Mouse (Mus musculus): Measurements from ENCODE around the gene Ilk. TPM values are rescaled to one million over a fixed set of nuclear protein-coding genes. Genes with fewer than 3 reads are reported as not detected.
A peak's percentile ranks its signal among the peaks of the same experiment; 100 is the strongest.

The Ilk gene
- polyA plus RNA-seq, 1 experiment from 2014 or later, result 440 TPM

- DNase-seq (ENCODE audit: low spot score) (no peak), ATAC-seq (ENCODE audit: low read depth) (no peak)
- no peak overlapping the region for H3K9ac ChIP-seq (ENCODE audit: low read depth, low read length)
- H3K4me2 ChIP-seq (ENCODE audit: low read depth, low read length), result no peak overlapping the region
- H3K27ac ChIP-seq (replicated peaks; ENCODE audit: low read depth, low read length), result no peak overlapping the region
- peaks cover 15% of the 10 kb centered on the region for H3K4me1 ChIP-seq (ENCODE audit: control insufficient read depth, insufficient read depth, low read length)
- no peaks in the 10 kb centered on the region for H3K9me3 ChIP-seq (ENCODE audit: control insufficient read depth, low read length)
- H3K27me3 ChIP-seq (replicated peaks; ENCODE audit: control insufficient read depth, insufficient read depth, low read length), result no peaks in the 10 kb centered on the region
- 97% methylated on average over 15 of the region's 15 CpGs for WGBS
- H3K36me3 ChIP-seq (ENCODE audit: control insufficient read depth, insufficient read depth, low read length), result peaks cover 52% of the 10 kb centered on the region
- H3K4me3 ChIP-seq (ENCODE audit: low read depth, low read length), result no peak overlapping the region
These were observed 35.9 kb downstream of the Ilk start for GRCm38 (mm10) chr7:105772331-105772730.

- Histone ChIP-seq H3K27ac (replicated peaks; ENCODE audit: low read depth, low read length) (no peak overlapping the region), H3K9ac (ENCODE audit: low read depth, low read length) (no peak overlapping the region), H3K4me1 (ENCODE audit: control insufficient read depth, insufficient read depth, low read length) (peaks cover 16% of the 10 kb centered on the region), H3K4me3 (ENCODE audit: low read depth, low read length) (no peak overlapping the region), H3K4me2 (ENCODE audit: low read depth, low read length) (no peak overlapping the region), H3K27me3 (replicated peaks; ENCODE audit: control insufficient read depth, insufficient read depth, low read length) (no peaks in the 10 kb centered on the region), H3K36me3 (ENCODE audit: control insufficient read depth, insufficient read depth, low read length) (peaks cover 47% of the 10 kb centered on the region), H3K9me3 (ENCODE audit: control insufficient read depth, low read length) (no peaks in the 10 kb centered on the region)
- WGBS, result 87% methylated on average over 5 of the region's 5 CpGs
- peak; percentile 29 for DNase-seq (ENCODE audit: low spot score)
- no peak for ATAC-seq (ENCODE audit: low read depth)
These were observed 36.6 kb downstream of the Ilk start for GRCm38 (mm10) chr7:105773041-105773440.

- H3K9ac ChIP-seq (ENCODE audit: low read depth, low read length), result no peak overlapping the region
- ATAC-seq (ENCODE audit: low read depth) (no peak; the same call in 1 of the 2 replicates), DNase-seq (ENCODE audit: low spot score) (peak; percentile 46)
- H3K36me3 ChIP-seq (ENCODE audit: control insufficient read depth, insufficient read depth, low read length), result peaks cover 41% of the 10 kb centered on the region
- no peaks in the 10 kb centered on the region for H3K9me3 ChIP-seq (ENCODE audit: control insufficient read depth, low read length)
- H3K4me1 ChIP-seq (ENCODE audit: control insufficient read depth, insufficient read depth, low read length), result peaks cover 27% of the 10 kb centered on the region
- no peak overlapping the region for H3K27ac ChIP-seq (replicated peaks; ENCODE audit: low read depth, low read length)
- H3K4me3 ChIP-seq (ENCODE audit: low read depth, low read length), result no peak overlapping the region
- H3K4me2 ChIP-seq (ENCODE audit: low read depth, low read length), result no peak overlapping the region
- 52% methylated on average over 8 of the region's 8 CpGs for WGBS
- no peaks in the 10 kb centered on the region for H3K27me3 ChIP-seq (replicated peaks; ENCODE audit: control insufficient read depth, insufficient read depth, low read length)
These were observed 38.3 kb downstream of the Ilk start for GRCm38 (mm10) chr7:105774661-105775060.

GRCm38 (mm10) chr7:105776026-105776425, 39.6 kb downstream of the Ilk start:
- Histone ChIP-seq H3K4me1 (ENCODE audit: control insufficient read depth, insufficient read depth, low read length) (peaks cover 30% of the 10 kb centered on the region), H3K27ac (replicated peaks; ENCODE audit: low read depth, low read length) (no peak overlapping the region), H3K36me3 (ENCODE audit: control insufficient read depth, insufficient read depth, low read length) (peaks cover 40% of the 10 kb centered on the region), H3K9me3 (ENCODE audit: control insufficient read depth, low read length) (no peaks in the 10 kb centered on the region), H3K4me3 (ENCODE audit: low read depth, low read length) (no peak overlapping the region), H3K4me2 (ENCODE audit: low read depth, low read length) (no peak overlapping the region), H3K9ac (ENCODE audit: low read depth, low read length) (no peak overlapping the region), H3K27me3 (replicated peaks; ENCODE audit: control insufficient read depth, insufficient read depth, low read length) (no peaks in the 10 kb centered on the region)
- ATAC-seq (ENCODE audit: low read depth) (no peak), DNase-seq (ENCODE audit: low spot score) (no peak)
- WGBS, result 71% methylated on average over 2 of the region's 2 CpGs

- peak overlapping the region; percentile 62 for H3K4me2 ChIP-seq (ENCODE audit: low read depth, low read length)
- H3K27me3 ChIP-seq (replicated peaks; ENCODE audit: control insufficient read depth, insufficient read depth, low read length), result no peaks in the 10 kb centered on the region
- peaks cover 38% of the 10 kb centered on the region for H3K36me3 ChIP-seq (ENCODE audit: control insufficient read depth, insufficient read depth, low read length)
- no peak overlapping the region; the same call in 1 of the 2 replicates for H3K9ac ChIP-seq (ENCODE audit: low read depth, low read length)
- H3K4me1 ChIP-seq (ENCODE audit: control insufficient read depth, insufficient read depth, low read length), result peaks cover 30% of the 10 kb centered on the region
- ATAC-seq (ENCODE audit: low read depth) (no peak), DNase-seq (ENCODE audit: low spot score) (no peak)
- H3K4me3 ChIP-seq (ENCODE audit: low read depth, low read length), result peak overlapping the region; percentile 35
- peak overlapping the region; percentile 95 for H3K27ac ChIP-seq (replicated peaks; ENCODE audit: low read depth, low read length)
- 60% methylated on average over 1 of the region's 1 CpGs for WGBS
- H3K9me3 ChIP-seq (ENCODE audit: control insufficient read depth, low read length), result no peaks in the 10 kb centered on the region
These were observed 40.9 kb downstream of the Ilk start for GRCm38 (mm10) chr7:105777316-105777715.

GRCm38 (mm10) chr7:105777797-105778552, 41.6 kb downstream of the Ilk start:
- DNase-seq (ENCODE audit: low spot score) (peak; percentile 91), ATAC-seq (ENCODE audit: low read depth) (peak; percentile 88)
- peak overlapping the region; percentile 95 for H3K27ac ChIP-seq (replicated peaks; ENCODE audit: low read depth, low read length)
- H3K4me3 ChIP-seq (ENCODE audit: low read depth, low read length), result peak overlapping the region; percentile 35
- peak overlapping the region; percentile 62 for H3K4me2 ChIP-seq (ENCODE audit: low read depth, low read length)
- no peaks in the 10 kb centered on the region for H3K27me3 ChIP-seq (replicated peaks; ENCODE audit: control insufficient read depth, insufficient read depth, low read length)
- H3K9ac ChIP-seq (ENCODE audit: low read depth, low read length), result peak overlapping the region; percentile 51
- WGBS, result 14% methylated on average over 13 of the region's 13 CpGs
- H3K4me1 ChIP-seq (ENCODE audit: control insufficient read depth, insufficient read depth, low read length), result peaks cover 30% of the 10 kb centered on the region
- peaks cover 31% of the 10 kb centered on the region for H3K36me3 ChIP-seq (ENCODE audit: control insufficient read depth, insufficient read depth, low read length)
- H3K9me3 ChIP-seq (ENCODE audit: control insufficient read depth, low read length), result no peaks in the 10 kb centered on the region

- peaks cover 30% of the 10 kb centered on the region for H3K36me3 ChIP-seq (ENCODE audit: control insufficient read depth, insufficient read depth, low read length)
- DNase-seq (ENCODE audit: low spot score) (peak; percentile 91), ATAC-seq (ENCODE audit: low read depth) (peak; percentile 92)
- H3K4me3 ChIP-seq (ENCODE audit: low read depth, low read length), result peak overlapping the region; percentile 35
- no peaks in the 10 kb centered on the region for H3K9me3 ChIP-seq (ENCODE audit: control insufficient read depth, low read length)
- 13% methylated on average over 4 of the region's 4 CpGs for WGBS
- peak overlapping the region; percentile 62 for H3K4me2 ChIP-seq (ENCODE audit: low read depth, low read length)
- H3K9ac ChIP-seq (ENCODE audit: low read depth, low read length), result peak overlapping the region; percentile 51; the same call in 1 of the 2 replicates
- peak overlapping the region; percentile 95 for H3K27ac ChIP-seq (replicated peaks; ENCODE audit: low read depth, low read length)
- peaks cover 32% of the 10 kb centered on the region for H3K4me1 ChIP-seq (ENCODE audit: control insufficient read depth, insufficient read depth, low read length)
- H3K27me3 ChIP-seq (replicated peaks; ENCODE audit: control insufficient read depth, insufficient read depth, low read length), result no peaks in the 10 kb centered on the region
These were observed 42.3 kb downstream of the Ilk start for GRCm38 (mm10) chr7:105778553-105779265.

- H3K36me3 ChIP-seq (ENCODE audit: control insufficient read depth, insufficient read depth, low read length), result peaks cover 39% of the 10 kb centered on the region
- no peak for DNase-seq (ENCODE audit: low spot score)
- H3K4me3 ChIP-seq (ENCODE audit: low read depth, low read length), result no peak overlapping the region
- no peak overlapping the region for H3K9ac ChIP-seq (ENCODE audit: low read depth, low read length)
- ATAC-seq (ENCODE audit: low read depth), result no peak
- no peaks in the 10 kb centered on the region for H3K9me3 ChIP-seq (ENCODE audit: control insufficient read depth, low read length)
- H3K4me1 ChIP-seq (ENCODE audit: control insufficient read depth, insufficient read depth, low read length), result peaks cover 45% of the 10 kb centered on the region
- peak overlapping the region; percentile 77; the same call in 1 of the 2 replicates for H3K4me2 ChIP-seq (ENCODE audit: low read depth, low read length)
- no peak overlapping the region for H3K27ac ChIP-seq (replicated peaks; ENCODE audit: low read depth, low read length)
- no peaks in the 10 kb centered on the region for H3K27me3 ChIP-seq (replicated peaks; ENCODE audit: control insufficient read depth, insufficient read depth, low read length)
- 27% methylated on average over 4 of the region's 4 CpGs for WGBS
These were observed 47.5 kb downstream of the Ilk start for GRCm38 (mm10) chr7:105783861-105784260.

All from embryonic facial prominence, embryonic 14.5 days (tissue).